Mouse (Mus musculus) thymus, adult 2 months (tissue): ENCODE measurements around the gene Pgm2.

Experiments
- CTCF ChIP-seq: fragments of 200-500 bp; IDR thresholded peaks from 2 replicates; pipeline ENCODE4 v1.5.1; 2012; ENCODE audit warnings: mild to moderate bottlenecking, control low read depth, low read length, moderate library complexity, borderline replicate concordance; ENCODE audit not compliant: control insufficient read depth, poor library complexity, insufficient read depth; ENCODE audit errors: extremely low read depth
- POLR2A ChIP-seq: fragments of 200-500 bp; IDR thresholded peaks from 2 replicates; pipeline ENCODE4 v1.6.1; 2012; ENCODE audit warnings: mild to moderate bottlenecking, low read length, control low read depth, moderate library complexity; ENCODE audit not compliant: control insufficient read depth, poor library complexity, insufficient read depth; ENCODE audit errors: extremely low read depth

DNA sequence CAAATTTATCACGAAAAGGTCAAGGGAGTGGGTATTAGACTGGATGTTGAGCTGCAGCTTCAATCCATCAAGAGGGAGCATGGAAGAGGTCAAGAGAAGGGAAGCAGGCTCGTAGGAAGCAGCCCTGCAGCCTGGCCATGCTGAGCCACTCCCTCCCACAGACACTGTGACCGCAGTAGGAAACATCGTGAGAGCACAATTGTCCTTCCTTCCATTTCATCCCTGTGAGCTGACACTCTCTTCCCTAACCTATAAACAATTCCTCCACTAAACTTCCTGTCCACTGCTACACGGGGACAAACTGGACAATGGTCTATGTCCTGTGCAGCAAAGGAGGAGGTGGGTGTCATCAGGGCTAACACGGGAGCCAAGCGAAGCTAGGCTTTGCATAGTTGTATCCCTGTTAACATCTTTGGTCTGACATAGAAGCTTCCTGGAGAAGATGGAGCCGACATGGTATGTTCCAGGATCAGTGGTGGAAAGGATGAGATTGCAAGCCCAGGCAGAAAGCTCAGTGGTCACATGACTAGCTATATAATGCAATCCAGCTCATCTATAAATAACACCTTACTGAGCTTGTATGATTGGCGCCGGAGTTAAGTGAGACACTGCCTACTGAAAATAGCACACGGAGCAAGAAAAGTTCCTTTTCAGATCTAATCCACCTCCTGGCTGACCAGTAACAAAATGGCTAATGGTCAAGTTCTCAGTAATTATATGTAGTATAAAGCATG lies 29.0 kb upstream of the Pgm2 start:
- TF ChIP-seq CTCF (no peak), POLR2A (no peak)
